Mouse (Mus musculus) heart, postnatal 25 days (tissue): ENCODE data around the gene Pde1b. TPM values are rescaled to one million over a fixed set of nuclear protein-coding genes. Genes with fewer than 3 reads are reported as not detected.
A peak's percentile ranks its signal among the peaks of the same experiment; 100 is the strongest.

Experiments
- DNase-seq: peaks from one replicate; pipeline ENCODE4 v3.0.0; 2022; ENCODE audit warnings: low spot score
- intact Hi-C: fragments of 180-260 bp; cut with DNase I; formaldehyde crosslinking; loops from one replicate; pipeline ENCODE4 v1.15.1; 2025
- total RNA-seq, 2 experiments: library from RNA; stranded (reverse); gene quantifications; 2 replicates each; pipeline ENCODE4 v1.2.3; 2021

The Pde1b gene
- 1 to 10 TPM; 1.1 to 1.4 TPM for total RNA-seq

DNA sequence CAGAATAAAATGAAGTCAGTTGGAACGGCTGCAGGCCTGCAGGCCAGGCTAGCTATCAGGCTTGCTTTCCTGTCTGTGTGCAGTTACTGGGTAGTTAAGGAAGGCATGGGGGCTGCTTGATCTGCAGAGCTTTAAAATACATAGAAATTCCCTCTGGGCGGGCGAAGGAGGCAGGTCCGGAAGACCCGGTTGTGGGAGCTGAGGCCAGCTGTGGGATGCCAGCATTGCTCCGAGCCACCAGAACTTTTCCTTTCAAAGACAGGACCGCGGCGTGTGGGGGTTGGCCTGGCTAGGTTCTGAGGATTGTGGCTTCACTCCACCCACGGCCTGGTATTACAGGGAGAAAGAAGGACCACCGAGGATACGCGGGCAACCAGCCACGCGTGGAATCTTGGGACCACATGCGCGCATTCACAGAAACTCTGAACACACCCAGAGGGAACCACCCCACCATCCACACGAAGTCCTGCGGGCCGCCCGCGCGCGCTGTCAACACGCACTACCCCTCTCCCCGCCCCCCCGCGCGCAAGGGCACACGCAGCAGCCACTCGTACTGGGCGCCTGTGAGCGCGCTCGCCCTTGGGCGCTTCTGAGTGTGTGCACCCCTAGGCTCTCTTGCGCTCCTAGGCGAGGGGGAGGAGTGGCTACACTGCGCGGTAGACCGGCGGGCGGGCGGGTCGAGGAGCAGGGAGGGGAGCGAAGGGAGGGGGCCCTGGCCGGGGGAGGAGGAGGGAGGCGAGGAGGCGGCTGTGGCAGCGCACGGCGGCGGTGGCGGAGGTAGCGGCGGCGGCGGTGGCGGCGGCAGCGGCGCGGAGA lies at the start of gene Pde1b:
TSS of gene Pde1b (plus strand) at position 600 of the 816 bp plus-strand sequence.
- no peak for DNase-seq
- intact Hi-C loops, result no loop called here

DNA sequence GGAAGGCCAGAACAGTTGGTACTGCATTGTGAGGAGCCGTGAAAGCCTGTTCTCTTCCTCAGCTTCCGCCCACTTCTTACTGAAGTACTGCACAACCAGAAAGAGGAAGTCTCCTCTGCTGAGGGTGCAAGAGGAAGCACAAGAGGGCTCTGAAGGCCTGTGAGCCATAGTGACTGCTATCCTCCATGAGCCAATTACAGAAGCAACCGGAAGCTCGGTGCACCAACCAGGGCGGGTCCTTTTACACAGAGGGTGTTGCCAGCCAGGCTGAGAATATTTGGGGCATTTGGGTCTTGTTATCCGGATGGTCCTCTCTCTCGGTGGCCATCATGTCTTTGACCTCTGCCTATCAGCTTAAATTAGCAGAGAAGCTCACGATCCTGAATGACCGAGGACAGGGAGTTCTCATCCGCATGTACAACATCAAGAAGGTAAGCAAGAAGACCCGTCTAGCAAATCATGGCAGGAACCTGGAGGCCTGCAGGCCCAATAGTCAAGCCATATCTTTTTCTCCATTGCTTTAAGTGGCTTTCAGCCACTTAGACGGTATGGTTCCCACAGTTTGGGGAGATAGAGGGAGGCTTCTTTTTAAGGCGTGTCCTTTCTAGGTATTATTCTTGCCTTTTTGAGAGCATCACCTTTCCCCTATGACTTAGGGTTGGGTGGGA lies 49.1 kb upstream of the Pde1b start, which contains the start of gene Nckap1l:
TSS of gene Nckap1l (plus strand) at position 244 of the 668 bp plus-strand sequence.
- intact Hi-C loops, result no loop called here
- DNase-seq, result peak; percentile 36

DNA sequence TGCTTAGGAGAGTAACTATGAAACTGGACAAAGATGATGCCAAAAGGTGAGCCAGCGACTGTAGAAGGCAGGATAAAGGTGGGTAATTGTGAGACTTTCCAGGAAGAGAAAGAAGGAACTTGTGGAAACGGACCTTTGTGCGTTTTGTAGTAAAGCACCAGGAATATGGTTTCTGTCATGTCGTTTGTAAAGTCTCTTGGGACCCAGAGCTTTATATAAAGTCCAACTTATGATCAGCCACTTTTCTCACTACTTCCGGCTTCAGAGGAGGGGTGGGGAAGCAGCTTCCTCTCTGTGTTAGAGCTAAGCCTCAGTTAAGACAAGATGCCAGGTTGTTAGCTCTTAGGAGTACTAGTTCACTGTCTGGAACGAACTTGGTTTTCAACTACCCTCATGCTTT lies 48.4 kb upstream of the Pde1b start:
- DNase-seq, result no peak
- intact Hi-C loops, result no loop called here

DNA sequence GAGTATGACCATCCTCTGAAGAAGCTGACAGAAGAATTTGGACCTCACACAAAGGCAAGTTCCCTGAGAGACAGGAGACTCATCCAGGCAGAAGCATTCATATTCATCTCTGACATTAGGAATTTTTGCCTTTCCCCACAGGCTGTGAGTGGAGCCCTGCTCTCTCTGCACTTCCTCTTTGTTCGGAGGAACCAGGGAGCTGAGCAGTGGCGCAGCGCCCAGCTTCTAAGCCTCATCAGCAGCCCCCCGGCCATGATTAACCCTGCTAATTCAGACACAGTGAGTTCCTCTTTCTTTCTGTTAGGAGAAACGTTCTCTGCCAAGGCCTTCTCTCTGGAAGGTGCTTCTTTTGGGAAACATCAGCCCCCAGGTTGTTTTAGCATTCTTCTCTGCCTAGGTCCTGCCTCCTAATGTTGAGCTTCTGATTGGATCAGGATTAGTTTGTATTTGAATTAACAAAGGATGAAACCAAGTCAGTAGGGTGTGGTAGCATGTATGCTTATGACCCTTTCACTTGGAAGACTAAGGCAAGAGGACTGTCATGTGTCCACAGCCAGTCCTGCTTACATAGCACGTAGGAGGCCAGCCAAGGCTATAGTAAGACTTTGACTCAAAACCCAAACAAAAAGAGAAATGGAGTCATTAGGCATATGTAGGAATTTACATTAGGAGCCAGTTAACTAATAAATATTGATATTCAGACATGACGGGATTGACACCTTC lies 40.1 kb upstream of the Pde1b start:
- DNase-seq, result peak; percentile 12

DNA sequence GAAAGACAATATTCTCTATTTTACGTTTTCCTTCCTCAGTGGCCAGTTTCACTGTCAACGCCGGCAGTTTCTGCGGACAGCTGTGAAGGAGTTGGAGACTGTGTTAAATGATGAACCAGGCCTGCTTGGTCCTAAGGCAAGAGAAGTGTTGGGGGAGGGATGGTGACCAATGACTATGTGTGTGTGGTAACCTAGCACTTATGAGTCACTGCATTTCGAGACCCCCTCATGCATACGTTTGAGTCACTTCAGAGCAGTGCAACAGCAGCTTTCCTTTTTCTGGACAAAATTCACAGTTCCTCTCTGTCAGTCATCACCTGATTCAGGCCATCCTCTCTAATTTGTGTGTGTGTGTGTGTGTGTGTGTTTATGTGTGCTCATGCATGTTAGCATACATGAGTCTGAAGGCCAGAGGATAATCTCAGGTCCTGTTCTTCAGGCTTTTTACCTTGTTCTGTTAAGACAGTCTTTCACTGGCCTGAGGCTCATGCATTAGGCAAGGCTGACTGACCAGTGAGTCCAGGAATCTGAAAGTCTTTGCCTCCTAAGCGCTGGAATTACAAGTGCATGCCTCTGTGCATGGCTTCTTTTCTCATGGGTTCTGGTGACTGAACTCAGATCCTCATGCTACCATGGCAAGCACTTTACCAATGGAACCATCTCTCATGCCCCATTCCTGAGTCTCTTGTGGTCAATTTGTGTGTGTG lies 31.2 kb upstream of the Pde1b start:
- intact Hi-C loops, result no loop called here
- no peak for DNase-seq

More for the DNA sequence above, 40.1 kb upstream of the Pde1b start:
- intact Hi-C loops, result no loop called here

DNA sequence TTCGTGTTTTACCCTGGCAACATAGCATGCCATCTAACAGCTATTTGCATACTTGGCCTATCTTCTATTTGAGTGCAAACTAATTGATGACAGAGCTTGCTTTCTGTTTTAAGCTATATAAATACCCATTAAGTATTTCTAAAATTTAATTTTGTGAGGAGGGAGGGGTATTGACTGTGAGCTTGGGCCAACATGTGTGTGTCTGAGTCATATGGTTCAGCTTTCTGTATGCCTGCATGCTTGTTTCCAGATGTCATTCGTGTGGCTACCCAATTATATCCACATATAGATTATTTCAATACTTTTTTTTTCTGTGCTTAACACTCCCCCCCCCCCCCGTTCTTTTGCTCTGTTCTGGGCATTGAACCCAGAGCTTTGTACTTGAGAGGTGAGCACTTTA lies 30.6 kb upstream of the Pde1b start:
- intact Hi-C loops, result no loop called here
- DNase-seq, result no peak

DNA sequence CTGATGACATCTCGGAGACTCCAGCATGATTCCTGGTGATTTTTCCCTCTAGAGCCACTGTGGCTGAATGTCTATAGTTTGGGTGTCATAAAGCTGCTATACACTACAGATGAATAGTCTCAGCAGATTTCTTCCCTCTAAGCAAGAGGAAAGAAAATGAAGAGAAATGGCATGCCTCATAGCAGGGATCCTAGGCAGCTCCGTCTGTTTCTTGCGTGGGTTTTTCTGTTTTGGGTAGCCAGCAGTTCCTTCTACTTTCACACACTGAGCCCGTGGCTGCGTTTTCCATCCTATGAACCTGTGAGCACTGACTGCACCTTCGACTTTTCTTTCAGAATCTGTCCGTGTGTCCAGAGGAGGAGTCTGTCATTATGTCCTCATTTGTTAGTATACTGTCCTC lies 29.7 kb upstream of the Pde1b start:
- no peak for DNase-seq
- intact Hi-C loops, result no loop called here

DNA sequence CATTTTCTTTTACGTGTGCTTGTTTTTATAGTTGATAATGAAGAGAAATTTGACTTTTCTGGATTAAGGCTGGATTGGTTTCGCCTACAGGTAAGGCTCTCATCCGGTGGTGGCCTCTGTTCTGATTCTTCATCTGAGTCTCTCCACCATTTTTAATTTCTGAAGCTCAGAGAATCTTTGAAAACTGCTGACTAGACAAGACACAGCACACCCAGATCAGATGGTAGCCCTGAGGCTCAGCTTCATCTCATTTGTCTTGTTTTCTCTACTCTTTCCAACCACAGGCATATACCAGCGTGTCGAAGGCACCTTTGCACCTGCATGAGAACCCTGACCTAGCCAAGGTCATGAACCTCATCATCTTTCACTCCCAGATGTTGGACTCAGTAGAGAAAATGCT lies 29.1 kb upstream of the Pde1b start:
- intact Hi-C loops, result no loop called here
- no peak for DNase-seq

DNA sequence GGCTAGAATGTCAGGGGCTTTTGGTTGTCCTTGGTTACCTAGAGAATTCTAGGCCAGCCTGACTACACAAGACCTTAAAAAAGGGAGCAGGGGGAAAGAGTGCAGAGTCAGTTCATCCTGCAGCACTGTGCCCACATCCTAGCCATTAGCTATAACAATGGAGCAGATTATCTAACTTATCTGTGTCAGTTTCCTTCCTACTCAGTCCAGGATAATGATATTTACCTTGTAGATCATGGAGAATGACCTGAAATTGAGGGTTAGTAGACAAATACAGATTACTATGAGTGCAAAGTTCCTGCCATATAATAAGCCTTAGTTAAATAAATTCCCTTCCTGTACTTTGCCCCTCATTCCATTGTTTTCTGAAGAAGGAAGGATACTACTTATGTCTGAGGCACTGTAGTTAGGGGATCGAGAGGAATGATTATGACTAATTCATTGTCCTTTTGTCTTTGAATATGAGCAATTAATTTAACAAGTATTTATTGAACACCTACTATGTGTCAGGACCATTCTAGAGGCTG lies 23.7 kb upstream of the Pde1b start:
- no peak for DNase-seq
- intact Hi-C loops, result no loop called here

DNA sequence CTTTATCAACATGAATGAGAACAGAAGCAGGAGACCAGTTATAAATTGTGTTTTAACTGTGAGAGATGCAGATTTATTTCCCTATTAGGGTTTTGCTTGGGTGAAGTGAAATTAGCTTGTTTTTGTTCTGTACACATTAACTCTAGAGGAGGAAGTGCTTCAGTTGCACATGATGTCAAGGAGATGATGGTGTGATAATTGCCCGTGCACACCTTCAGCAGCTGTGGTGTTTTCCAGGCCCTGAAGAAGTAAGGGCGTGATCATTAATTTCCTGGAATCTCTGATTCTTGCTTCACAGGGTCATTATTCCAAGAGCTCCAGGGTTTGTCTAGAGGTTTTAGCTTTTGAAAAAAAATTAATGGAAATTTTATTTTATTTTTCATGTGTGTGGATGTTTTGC lies 22.7 kb upstream of the Pde1b start:
- intact Hi-C loops, result no loop called here
- no peak for DNase-seq

DNA sequence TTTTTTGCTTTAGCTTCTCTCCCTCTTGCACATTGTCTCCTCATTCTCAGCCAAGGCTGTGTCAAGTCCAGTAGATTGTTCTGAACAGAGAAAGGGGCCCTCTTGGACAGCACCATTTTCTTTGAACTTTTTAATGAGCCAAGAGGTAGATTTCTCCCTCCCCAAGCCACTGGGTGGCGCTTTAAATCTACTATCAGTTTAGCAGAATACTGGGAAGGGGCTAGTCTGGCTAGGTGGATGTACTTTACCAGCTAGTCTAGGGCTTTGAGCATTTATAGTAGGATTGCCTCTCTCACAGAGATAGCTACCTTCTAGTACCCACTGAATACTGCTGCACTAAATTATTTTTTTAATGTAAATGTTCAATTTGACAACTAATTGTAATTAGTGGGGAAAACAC lies 20.3 kb upstream of the Pde1b start:
- DNase-seq, result no peak
- intact Hi-C loops, result no loop called here

DNA sequence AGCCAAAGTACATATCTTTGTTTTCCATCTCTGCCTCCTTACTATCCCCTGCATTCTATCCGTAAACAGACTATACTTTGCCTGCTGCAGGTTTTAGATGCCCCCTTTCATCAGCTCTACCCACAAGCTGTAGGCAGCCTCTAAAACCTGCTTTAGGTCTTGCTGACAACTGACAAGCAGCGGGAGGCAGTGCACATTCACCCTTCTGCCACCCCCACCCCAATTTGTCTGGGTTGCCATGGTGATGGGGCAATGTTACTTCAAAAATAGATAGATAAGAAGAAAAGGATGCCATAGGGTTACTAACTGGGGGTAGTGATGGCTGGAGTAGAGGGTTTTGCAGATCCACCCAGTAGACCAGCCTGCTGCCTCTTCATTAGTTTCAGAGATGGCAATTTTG lies 18.3 kb upstream of the Pde1b start:
- intact Hi-C loops, result no loop called here
- DNase-seq, result no peak

DNA sequence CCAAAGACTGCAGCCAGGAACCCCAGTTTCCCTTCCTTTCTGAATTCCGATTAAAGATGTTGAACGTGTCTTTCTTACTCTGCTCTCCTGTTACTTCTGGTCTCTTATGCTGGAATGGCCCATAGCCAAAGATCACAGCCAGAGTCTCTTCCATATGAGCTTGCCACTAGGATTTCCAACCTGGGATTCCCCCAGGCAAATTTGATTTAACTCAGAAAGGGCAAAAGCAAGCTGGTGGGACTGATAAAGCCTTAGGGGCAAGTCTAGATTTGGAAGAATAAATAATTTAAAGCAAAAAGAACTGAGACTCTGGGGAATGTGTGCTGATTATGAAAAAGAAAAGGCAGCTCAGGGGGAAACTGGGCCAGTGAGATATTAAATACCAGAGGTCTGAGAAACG lies 17.7 kb upstream of the Pde1b start:
- intact Hi-C loops, result no loop called here
- DNase-seq, result no peak

DNA sequence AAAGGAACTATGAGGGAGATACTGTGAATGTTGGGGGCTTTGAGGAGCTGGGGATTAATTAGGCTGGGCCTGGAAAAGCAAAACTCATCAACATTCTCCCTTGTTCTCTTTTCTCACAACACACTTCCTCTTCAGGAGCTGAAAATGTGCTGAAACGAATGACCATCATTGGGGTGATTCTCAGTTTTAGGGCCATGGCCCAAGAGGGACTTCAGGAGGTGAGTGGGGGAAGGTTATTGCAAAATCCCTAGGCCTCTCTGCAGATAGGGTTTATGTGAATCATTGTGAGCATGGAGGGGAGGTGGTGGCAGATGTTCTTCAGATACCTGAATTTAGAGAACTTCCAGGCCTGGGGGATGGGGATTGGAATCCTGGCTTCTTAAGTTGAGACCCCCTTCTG lies 16.2 kb upstream of the Pde1b start:
- no peak for DNase-seq
- intact Hi-C loops, result no loop called here

DNA sequence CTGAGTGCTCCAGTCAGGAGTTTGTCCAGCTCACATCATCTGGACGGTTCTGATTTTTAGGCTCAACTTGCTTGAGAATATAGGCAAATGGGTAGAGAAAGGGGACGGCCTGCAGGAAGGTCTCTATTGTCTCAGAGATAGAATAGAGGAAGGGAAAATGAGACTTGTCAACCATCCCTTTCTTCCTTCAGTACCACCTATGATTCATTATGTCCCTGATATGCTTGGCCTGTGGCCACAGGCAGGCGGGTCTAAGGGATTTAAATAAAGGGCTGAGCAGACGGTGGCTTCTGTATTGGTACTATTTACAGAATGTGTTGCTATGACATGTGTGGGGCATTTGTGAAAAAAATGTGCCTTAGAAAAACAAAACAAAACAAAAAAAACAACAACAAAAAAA lies 14.5 kb upstream of the Pde1b start:
- intact Hi-C loops, result no loop called here
- no peak for DNase-seq

DNA sequence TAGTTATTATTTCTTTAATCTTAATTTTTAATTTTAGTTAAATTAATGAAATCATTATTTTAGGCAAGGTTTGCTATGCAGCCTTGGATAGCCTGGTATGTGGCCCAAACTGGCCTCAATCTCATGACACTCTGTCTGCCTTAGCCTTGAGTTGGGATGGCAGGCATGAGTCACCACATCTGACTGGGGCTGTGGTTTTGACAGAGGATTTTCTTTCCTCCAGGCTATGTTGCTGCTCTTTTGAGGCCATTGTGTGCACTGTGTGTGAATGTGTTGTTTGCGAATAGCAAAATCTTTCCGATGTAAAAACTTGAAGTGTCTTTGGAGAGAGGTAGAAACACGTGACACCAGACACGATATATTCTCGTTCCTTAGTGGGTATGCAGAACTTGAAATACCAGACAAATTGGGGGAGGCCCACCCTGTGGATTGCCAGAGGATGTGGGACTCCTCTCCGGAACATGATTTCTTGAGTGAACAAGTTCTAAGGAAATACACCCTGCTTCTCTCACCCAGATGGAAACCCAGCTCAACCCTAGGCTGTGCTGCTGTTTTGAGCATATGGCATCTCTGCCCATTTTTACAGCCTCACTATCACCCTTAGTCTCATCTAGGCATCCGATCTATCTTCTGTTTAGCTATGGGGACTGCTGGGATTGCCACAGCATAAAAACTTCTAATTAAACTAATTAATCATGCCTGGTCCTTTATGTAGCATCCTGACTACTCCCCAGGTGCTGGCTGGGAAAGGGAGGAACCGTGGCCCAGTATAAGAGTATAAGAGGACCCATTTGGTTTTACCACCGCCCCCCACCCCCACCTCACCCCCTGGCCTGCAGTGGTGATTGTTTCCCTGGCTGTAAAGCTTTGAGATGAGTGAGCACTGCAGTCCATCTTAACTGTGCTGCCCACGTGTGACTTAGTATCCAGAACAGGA lies 6.4 kb upstream of the Pde1b start:
- no peak for DNase-seq
- intact Hi-C loops, result no loop called here

DNA sequence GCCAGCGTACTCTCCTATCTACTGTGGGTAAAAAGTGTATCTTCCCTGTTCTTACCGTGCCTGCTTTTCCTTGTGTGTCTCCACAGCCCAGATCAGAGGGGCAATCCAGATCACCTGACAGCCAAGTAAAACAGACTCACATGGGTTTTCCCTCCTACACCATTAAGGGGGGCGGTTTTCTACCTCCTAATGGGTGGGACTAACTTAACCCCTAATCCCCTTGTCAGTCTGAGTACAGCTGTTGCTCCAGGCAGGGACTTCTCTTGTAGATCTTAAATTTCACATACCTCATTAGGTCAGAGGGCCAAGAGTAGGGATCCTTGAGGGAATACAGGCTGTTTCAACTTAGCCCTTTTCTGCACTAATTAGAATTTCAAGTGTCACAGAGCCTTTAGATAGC lies 4.7 kb upstream of the Pde1b start:
- intact Hi-C loops, result no loop called here
- DNase-seq, result no peak

DNA sequence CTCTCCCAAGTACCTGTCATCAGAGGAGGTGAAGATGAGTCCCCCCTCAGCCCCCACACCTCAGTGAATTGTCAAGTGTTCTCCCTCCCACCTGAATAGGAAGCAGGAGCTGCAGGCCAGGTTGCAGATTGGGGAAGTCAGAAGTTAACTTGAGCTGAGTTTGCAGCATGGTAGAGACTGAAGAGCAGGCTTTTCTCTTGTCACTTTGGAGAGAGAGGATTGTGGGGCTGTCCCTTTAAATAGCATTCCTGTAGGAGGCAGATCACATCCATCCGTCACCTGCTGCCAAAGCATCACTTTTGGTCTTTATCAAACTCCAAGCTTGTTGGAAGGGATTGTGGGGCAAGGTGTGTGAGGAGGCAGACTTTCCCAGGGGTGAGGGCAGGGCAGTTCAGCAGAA lies 2.1 kb upstream of the Pde1b start:
- intact Hi-C loops, result no loop called here
- no peak for DNase-seq

DNA sequence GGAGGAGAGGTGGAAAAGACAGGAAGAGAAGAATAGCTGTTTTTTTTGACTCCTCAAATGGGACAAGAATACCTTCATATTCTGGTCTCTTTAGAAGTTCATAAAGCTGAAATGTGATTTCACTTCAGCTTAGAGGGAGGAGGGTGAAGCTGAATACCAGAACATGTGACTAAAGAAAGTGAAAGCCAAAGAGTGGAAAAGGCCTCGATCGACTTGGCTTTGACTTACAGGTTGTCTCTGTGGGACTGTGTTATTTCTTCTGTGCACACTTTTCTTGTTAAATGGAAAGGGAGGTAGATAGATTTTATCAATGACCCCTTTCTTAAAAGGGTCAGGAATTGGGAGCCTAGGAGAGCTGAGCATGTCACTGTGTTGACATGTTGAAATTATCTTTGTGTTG lies 1.6 kb upstream of the Pde1b start:
- intact Hi-C loops, result no loop called here

More for the DNA sequence above, 1.6 kb upstream of the Pde1b start:
- no peak for DNase-seq
